Mouse (Mus musculus): ENCODE measurements around the gene Vmo1.

GRCm38 (mm10) chr11:70525184-70525678, 10.8 kb upstream of the Vmo1 start, which contains the start of gene Psmb6:
- TF ChIP-seq POLR2A (IDR thresholded peaks at IDR 0.05; ENCODE audit: insufficient read depth, low read depth, low read length) (peak; percentile 88), CTCF (IDR thresholded peaks at IDR 0.05; ENCODE audit: insufficient read depth, low read depth, low read length) (no peak)
